Mouse (Mus musculus): Measurements from ENCODE around the gene Kdm4b.

Kdm4b gene

DNA sequence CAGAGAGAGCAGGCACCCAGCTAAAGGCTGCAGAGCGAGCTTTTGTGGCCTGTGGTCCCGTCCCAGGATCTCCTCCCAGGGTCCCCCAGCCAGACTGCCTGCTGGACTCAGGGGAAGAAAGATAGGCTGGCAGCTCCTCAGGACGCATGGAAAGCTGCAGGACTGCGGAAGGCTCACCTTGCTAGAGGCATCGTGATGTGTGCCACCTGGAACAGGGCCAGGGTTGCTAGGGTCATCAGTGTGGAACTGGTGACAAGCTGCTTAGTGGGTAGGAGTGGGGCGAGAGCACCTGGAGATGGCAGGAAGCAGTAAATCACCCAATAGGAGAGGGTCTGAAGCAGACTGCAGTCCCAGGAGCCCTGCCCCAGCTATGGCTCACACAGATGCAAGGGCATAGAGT lies 61.8 kb downstream of the Kdm4b start:
- no peak for DNase-seq (ENCODE audit: low spot score)

- DNase-seq (ENCODE audit: low spot score): no peak
These were observed 67.4 kb downstream of the Kdm4b start for GRCm38 (mm10) chr17:56393238-56393637.

- DNase-seq (ENCODE audit: low spot score): no peak
These were observed 68.0 kb downstream of the Kdm4b start for GRCm38 (mm10) chr17:56393889-56394288.

DNA sequence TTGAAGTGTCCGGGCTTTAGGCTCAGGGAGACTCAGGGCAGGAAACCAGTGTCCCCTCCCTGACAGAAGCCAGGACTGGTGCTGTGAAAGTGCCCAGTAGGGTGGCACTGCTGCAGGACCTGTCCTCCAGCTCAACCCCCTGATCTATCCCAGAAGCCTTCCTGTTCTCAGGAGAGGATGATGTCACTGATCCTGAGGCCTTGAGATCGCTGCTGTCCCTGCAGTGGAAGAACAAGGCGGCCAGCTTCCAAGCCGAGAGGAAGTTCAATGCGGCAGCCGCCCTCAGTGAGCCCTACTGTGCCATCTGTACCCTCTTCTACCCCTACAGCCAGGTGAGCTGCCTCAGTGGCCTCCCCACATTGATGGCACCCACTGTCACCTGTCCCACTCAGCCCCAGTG lies 70.2 kb downstream of the Kdm4b start:
- no peak for DNase-seq (ENCODE audit: low spot score)

DNA sequence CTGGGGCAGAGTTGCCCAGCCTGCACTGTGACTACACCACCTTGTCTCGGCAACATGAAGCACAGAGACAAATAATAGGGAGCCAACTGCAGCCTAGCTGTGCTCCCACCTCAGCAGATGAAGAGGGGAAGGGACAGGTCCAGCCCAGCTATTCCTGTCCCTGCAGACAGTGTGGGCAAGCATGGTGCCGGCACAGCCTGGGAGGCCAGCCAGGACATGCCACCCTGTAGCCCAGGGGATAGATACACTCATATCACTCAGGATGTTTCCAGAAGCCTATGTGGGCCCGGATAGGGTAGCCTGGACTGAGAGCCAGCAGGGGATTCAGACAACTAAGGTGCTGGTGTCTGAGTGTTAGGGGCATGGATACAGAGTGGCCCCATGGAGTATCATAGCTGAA lies 74.4 kb downstream of the Kdm4b start:
- DNase-seq (ENCODE audit: low spot score): no peak

GRCm38 (mm10) chr17:56401051-56401521 lies 75.2 kb downstream of the Kdm4b start:
- no peak for DNase-seq (ENCODE audit: low spot score)

DNA sequence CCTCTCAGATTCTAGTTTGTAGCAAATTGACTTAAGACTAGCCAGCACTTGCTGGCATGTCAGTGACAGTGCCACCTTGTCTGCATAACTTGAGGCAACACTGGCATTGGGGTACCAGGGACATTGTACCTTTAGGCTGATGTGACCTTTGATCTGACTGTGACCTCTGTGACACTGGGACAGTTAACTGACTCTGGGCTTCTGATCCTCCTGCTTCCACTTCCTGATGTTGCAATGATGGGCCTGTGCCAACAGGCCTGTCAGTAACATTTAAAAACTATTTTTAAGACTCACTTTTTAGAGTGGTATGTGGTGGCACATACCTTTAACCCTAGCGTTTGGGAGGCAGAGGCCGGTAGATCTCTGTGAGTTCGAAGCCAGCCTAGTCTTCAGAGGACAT lies 79.5 kb downstream of the Kdm4b start:
- DNase-seq (ENCODE audit: low spot score): no peak

- DNase-seq (ENCODE audit: low spot score): no peak
These were observed 80.3 kb downstream of the Kdm4b start for GRCm38 (mm10) chr17:56405856-56406840.

GRCm38 (mm10) chr17:56406878-56407277 lies 81.0 kb downstream of the Kdm4b start:
- no peak for DNase-seq (ENCODE audit: low spot score)

DNA sequence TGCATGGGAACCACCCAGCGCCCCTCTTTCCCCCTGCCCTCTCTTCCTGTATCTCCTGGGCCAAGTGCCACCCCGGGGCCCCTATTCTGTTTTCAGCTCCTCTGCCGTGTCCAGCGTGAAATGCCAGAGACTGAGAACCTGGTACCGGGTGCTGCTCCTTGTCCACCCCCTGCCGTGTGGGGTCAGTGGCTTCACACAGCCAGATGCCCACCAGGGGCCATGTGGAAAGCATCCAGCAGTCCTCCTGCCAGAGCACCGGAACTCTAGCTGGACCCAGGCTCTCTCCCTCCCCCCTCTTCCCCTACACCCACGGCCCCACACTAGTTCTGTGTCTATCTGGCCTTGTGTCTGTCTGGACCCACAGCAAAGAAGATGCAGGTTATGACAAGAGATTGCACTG lies 81.5 kb downstream of the Kdm4b start:
- no peak for DNase-seq (ENCODE audit: low spot score)

- DNase-seq (ENCODE audit: low spot score): no peak
These were observed 83.2 kb downstream of the Kdm4b start for GRCm38 (mm10) chr17:56408965-56409625.

DNA sequence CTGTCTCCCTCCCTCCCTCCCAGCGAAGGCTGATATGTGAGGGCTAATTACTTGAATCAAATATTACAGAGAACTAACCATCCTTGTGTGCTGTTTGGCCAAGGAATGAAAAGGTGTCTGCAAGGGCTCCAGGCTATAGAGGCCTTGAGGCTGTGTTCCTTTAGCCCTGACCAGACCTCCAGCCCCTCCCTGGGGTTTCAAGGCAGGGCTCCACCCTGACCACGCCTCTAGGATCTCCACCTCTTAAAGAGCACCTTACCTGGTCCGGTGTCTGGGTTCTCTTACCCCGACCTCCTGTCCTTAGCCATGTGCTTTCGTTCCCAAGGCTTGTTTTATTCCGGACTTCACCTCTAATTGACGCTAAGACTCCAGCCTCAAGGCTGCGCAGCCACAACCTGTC lies 83.9 kb downstream of the Kdm4b start:
- DNase-seq (ENCODE audit: low spot score): no peak

- no peak for DNase-seq (ENCODE audit: low spot score)
These were observed 85.6 kb downstream of the Kdm4b start for GRCm38 (mm10) chr17:56411437-56411836.

- DNase-seq (ENCODE audit: low spot score): no peak
These were observed 87.3 kb downstream of the Kdm4b start for GRCm38 (mm10) chr17:56413113-56413512.

GRCm38 (mm10) chr17:56414785-56415184 lies 88.9 kb downstream of the Kdm4b start:
- DNase-seq (ENCODE audit: low spot score): no peak

DNA sequence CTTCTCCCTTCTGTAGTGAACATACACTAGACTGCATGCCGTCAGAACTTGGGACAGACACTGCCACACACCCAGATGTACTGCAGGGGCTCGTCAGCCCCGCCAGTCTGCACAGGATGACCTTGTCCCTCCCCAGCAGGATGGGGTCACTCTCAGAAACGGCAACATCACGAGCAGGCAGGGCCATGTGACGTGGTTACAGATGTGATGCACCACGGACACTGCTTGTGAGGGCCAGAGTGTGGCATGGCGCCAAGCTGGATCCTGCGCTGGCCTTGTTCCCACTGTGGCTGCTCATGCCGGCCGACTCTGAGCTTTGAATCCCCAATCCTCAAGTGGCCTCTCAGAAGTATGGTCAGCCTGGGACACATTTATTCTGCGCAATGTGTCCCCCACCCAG lies 92.4 kb downstream of the Kdm4b start:
- DNase-seq (ENCODE audit: low spot score): no peak

DNA sequence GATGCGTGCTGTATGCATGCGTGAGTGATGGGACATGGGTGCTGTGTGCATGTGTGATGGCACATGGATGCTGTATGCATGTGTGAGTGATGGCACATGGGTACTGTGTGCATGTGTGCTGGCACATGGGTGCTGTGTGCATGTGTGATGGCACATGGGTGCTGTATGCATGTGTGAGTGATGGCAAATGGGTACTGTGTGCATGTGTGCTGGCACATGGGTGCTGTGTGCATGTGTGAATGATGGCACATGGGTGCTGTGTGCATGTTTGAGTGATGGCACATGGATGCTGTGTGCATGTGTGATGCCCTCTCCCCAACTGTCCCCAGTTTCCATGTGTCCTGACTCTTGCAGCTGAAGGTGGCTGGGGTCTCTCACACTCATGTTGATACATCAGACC lies 94.2 kb downstream of the Kdm4b start:
- DNase-seq (ENCODE audit: low spot score): no peak

GRCm38 (mm10) chr17:56424726-56425583 lies 99.1 kb downstream of the Kdm4b start:
- DNase-seq (ENCODE audit: low spot score): peak; percentile 22

DNA sequence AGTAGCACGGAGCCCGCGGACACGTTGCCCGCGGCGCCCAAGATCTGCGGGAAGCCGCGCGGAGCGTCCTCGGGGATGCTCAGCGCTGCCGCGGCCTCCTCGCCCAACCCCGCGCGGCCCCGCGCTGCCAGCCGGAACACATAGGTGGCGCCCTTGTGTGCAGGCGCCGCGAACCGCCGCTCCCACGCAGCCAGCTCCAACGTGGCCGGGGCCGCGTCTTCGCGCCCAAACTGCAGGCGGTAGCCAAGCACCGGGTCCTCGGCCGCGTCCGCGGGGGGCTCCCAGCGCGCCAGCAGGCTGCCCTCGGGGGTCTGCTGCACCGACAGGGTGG lies 99.7 kb downstream of the Kdm4b start:
- peak; percentile 83 for DNase-seq (ENCODE audit: low spot score)

GRCm38 (mm10) chr17:56425941-56426340 lies 100.1 kb downstream of the Kdm4b start:
- DNase-seq (ENCODE audit: low spot score): no peak

DNA sequence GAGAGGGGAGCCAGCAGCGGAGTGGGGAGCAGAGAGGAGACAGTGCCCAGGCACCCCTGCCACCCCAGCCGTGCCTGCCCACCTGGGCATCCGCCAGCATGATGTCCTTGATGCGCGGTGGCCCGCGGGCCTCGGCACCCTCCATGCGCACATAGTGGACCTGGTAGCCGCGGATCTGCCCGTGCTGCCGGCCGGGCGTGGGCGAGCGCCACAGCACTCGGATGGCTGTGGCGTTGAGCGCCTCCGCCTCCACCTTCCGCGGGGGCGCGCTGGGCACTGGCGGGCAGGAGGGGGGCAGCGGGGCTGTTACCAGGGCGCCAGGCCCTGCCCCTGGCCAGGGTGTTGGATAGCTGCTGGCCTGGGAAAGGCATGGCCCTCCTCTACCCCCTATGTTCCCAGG lies 102.0 kb downstream of the Kdm4b start:
- DNase-seq (ENCODE audit: low spot score): no peak

DNA sequence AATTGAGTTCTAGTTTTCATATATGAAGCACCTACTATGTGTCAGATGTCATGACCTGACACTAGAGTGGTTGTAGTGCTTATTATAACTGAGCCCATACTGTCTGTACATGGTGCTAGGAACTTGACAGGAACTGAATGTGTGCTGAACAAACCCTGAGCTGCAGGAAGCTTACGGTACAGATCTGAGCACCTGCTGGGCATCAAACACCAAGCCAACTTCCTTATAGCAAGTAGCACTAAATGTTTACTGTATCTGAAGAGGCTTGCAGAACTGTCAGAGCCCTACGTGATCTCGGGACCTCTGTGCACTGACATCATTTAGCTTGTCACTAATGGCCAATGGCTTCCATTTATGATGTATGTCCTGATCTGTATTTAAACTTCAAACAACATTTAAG lies 105.7 kb downstream of the Kdm4b start:
- DNase-seq (ENCODE audit: low spot score): no peak
